Mouse (Mus musculus) hindbrain, embryonic 11.5 days (tissue): Measurements from ENCODE around the gene Cbfb. TPM values are rescaled to one million over a fixed set of nuclear protein-coding genes. Genes with fewer than 3 reads are reported as not detected.

Experiments
- ATAC-seq: fragments of 200-750 bp; cut with Nextera tagmentation; 2 replicates; pipeline ENCODE4 v1.8.0; 2017; ENCODE audit warnings: mild to moderate bottlenecking, moderate TSS enrichment, moderate library complexity; ENCODE audit not compliant: low FRiP score
- DNase-seq: peaks from one replicate; pipeline ENCODE4 v3.0.0-alpha.2; 2015; ENCODE audit warnings: low spot score
- H3K27ac ChIP-seq: fragments of 300-500 bp; sonication (generic); 2 replicates; pipeline ENCODE4 v1.5.1; 2014; ENCODE audit warnings: mild to moderate bottlenecking, low read depth, low read length
- H3K27me3 ChIP-seq: fragments of 300-500 bp; sonication (generic); 2 replicates; pipeline ENCODE4 v1.6.1; 2014; ENCODE audit warnings: mild to moderate bottlenecking, low read length, moderate library complexity, mixed read lengths; ENCODE audit not compliant: control insufficient read depth, insufficient read depth
- H3K36me3 ChIP-seq: fragments of 300-500 bp; sonication (generic); 2 replicates; pipeline ENCODE4 v1.6.1; 2014; ENCODE audit warnings: mild to moderate bottlenecking, low read length, moderate library complexity, mixed read lengths; ENCODE audit not compliant: control insufficient read depth, insufficient read depth
- H3K4me1 ChIP-seq: fragments of 300-500 bp; sonication (generic); replicated peaks from 2 replicates; pipeline ENCODE4 v1.6.1; 2014; ENCODE audit warnings: low read length, mixed read lengths; ENCODE audit not compliant: control insufficient read depth, insufficient read depth
- H3K4me2 ChIP-seq: fragments of 300-500 bp; sonication (generic); replicated peaks from 2 replicates; pipeline ENCODE4 v1.6.1; 2014; ENCODE audit warnings: mild to moderate bottlenecking, low read depth, low read length
- H3K4me3 ChIP-seq: fragments of 300-500 bp; sonication (generic); 2 replicates; pipeline ENCODE4 v1.5.1; 2014; ENCODE audit warnings: low read depth, low read length
- H3K9ac ChIP-seq: fragments of 300-500 bp; sonication (generic); 2 replicates; pipeline ENCODE4 v1.6.1; 2014; ENCODE audit warnings: low read depth, low read length
- H3K9me3 ChIP-seq: fragments of 300-500 bp; sonication (generic); 2 replicates; pipeline ENCODE4 v1.6.1; 2016; ENCODE audit warnings: low read length; ENCODE audit not compliant: control insufficient read depth
- WGBS: fragments of 180-500 bp; shearing (Covaris S2); extraction: QIAGEN DNeasy Blood & Tissue Kit; methylation state at CpG from one replicate; pipeline ENCODE4 v1.1.7; 2014; 5-methylcytosine and 5-hydroxymethylcytosine counted together
- polyA plus RNA-seq: library from polyadenylated mRNA; unstranded; fragments of >200 nt; fragmentation: Nextera tagmentation; extraction: Ambion mirVana; gene quantifications from 2 replicates; pipeline ENCODE4 v1.2.1, GENCODE M21; 2014

Cbfb gene
- polyA plus RNA-seq, 1 experiment from 2014 or later: 65.1 TPM

GRCm38 (mm10) chr8:105260371-105261099 is 90.1 kb downstream of the Cbfb start:
- peaks cover 72% of the 10 kb centered on the region for H3K27me3 ChIP-seq
- no peak overlapping the region for H3K4me3 ChIP-seq

GRCm38 (mm10) chr8:105261326-105261980 is 91.0 kb downstream of the Cbfb start:
- H3K9ac ChIP-seq: no peak overlapping the region
- H3K36me3 ChIP-seq: no peaks in the 10 kb centered on the region
- no peaks in the 10 kb centered on the region for H3K9me3 ChIP-seq
- H3K27me3 ChIP-seq: peaks cover 71% of the 10 kb centered on the region
- 86% methylated on average over 12 of the region's 12 CpGs for WGBS
- peaks cover 2% of the 10 kb centered on the region; the same call in 1 of the 2 replicates for H3K4me1 ChIP-seq
- DNase-seq (no peak), ATAC-seq (no peak)
- no peak overlapping the region for H3K4me3 ChIP-seq
- H3K27ac ChIP-seq: no peak overlapping the region
- no peak overlapping the region for H3K4me2 ChIP-seq

More at GRCm38 (mm10) chr8:105260371-105261099, 90.1 kb downstream of the Cbfb start:
- DNase-seq (no peak), ATAC-seq (no peak)
- Histone ChIP-seq H3K9ac (no peak overlapping the region), H3K4me2 (no peak overlapping the region), H3K36me3 (no peaks in the 10 kb centered on the region), H3K4me1 (peaks cover 2% of the 10 kb centered on the region; the same call in 1 of the 2 replicates), H3K9me3 (no peaks in the 10 kb centered on the region), H3K27ac (no peak overlapping the region)
- 63% methylated on average over 7 of the region's 7 CpGs for WGBS

DNA sequence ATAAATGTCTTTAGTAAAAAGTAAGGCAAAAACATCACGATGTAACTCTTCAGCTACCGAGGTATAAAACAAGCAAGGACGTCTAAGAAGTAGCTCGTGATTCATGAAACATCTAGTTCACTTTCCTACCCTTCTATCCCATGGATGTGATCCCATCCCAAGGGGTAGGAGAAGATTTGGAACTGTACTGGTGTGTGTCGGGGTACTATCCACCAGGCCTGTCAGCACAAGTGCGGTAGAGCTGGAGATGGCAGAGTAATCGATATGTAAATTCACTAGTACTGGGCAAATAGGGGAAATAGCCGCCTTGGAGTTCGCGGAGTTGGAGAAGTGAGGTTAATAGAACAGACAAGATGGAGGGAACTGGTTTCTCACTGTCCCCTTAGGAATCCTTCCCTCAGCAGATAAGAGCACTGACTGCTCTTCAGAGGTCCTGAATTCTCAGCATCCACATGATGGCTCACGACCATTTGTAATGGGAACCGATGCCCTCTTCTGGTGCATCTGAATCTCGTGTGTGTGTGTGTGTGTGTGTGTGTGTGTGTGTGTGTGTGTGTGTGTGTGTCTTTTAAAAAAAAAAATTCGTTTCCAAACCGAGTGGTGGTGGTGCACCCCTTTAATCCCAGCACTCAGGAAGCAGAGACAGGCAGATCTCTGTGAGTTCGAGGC is 92.9 kb downstream of the Cbfb start:
- ATAC-seq: no peak
- Histone ChIP-seq H3K4me3 (no peak overlapping the region), H3K9me3 (no peaks in the 10 kb centered on the region), H3K4me1 (peaks cover 6% of the 10 kb centered on the region; the same call in 1 of the 2 replicates), H3K27ac (no peak overlapping the region), H3K36me3 (no peaks in the 10 kb centered on the region), H3K4me2 (no peak overlapping the region), H3K27me3 (peaks cover 80% of the 10 kb centered on the region), H3K9ac (no peak overlapping the region)
- DNase-seq: no peak
- 39% methylated on average over 16 of the region's 16 CpGs for WGBS

GRCm38 (mm10) chr8:105264024-105264982 is 93.8 kb downstream of the Cbfb start, which contains the start of the genes Tradd and Fbxl8:
Tradd (minus strand) TSS chr8:105264609.
Fbxl8 (plus strand) TSS chr8:105264648.
- H3K4me3 ChIP-seq: peak within 1 kb of the TSS; percentile 60
- DNase-seq: peak; percentile 69
- peaks cover 80% of the 10 kb centered on the region for H3K27me3 ChIP-seq
- H3K36me3 ChIP-seq: no peaks in the 10 kb centered on the region
- H3K9ac ChIP-seq: peak within 1 kb of the TSS; percentile 53
- peaks cover 8% of the 10 kb centered on the region; the same call in 1 of the 2 replicates for H3K4me1 ChIP-seq
- WGBS: 2% methylated on average over 54 of the region's 54 CpGs
- H3K27ac ChIP-seq: no peak within 1 kb of the TSS
- peak within 1 kb of the TSS; percentile 81 for H3K4me2 ChIP-seq
- H3K9me3 ChIP-seq: no peaks in the 10 kb centered on the region
- ATAC-seq: peak; percentile 17; the same call in 1 of the 2 replicates

DNA sequence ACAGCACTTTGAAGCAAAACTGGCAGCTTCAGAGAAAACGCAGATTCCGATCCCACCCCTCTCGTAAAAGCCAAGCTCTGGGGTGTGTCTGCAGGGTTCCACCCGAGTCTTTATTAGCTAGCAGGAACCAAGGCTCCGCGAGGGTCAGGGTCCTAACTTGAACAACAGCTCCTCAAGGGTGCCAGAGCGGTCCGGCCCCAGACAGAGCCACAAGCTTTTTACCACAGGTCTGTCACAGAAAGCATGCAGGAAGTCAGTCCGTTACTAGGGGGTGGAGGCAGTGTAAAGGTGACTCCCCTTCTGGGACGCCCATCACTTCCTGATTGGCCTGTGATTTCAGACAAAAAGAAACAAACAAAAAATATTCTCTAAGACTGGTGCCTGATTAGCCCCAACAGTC is 94.7 kb downstream of the Cbfb start:
- no peaks in the 10 kb centered on the region for H3K36me3 ChIP-seq
- ATAC-seq (no peak), DNase-seq (peak; percentile 23)
- no peak overlapping the region for H3K9ac ChIP-seq
- H3K27me3 ChIP-seq: peaks cover 81% of the 10 kb centered on the region
- H3K4me3 ChIP-seq: peak overlapping the region; percentile 60; the same call in 1 of the 2 replicates
- WGBS: 15% methylated on average over 10 of the region's 10 CpGs
- no peaks in the 10 kb centered on the region for H3K9me3 ChIP-seq
- 0 out of 2 replicates have a peak overlapping the region, but pooled peaks have one; percentile 81 for H3K4me2 ChIP-seq
- no peak overlapping the region for H3K27ac ChIP-seq
- H3K4me1 ChIP-seq: peaks cover 8% of the 10 kb centered on the region; the same call in 1 of the 2 replicates

DNA sequence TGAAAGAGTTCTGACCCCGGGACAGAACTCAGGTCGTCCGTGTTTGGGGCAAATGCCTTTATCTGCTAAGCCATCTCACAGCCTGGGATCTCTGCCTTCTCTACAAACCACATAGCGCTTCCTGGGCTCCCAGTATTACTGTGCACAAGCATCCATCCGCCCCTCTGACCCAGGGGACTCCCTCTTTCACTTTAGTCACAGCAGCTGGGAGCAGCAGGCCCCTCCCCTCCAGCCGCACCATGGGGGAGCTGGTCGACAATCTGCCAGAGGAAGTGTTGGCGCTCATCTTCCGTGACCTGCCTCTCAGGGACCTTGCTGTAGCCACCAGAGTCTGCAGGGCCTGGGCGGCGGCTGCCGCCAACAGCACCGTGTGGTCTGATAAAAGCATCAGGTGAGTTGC is 96.3 kb downstream of the Cbfb start:
- no peak for DNase-seq
- Histone ChIP-seq H3K27me3 (peaks cover 87% of the 10 kb centered on the region), H3K9me3 (no peaks in the 10 kb centered on the region), H3K9ac (no peak overlapping the region), H3K4me2 (no peak overlapping the region), H3K4me3 (no peak overlapping the region), H3K36me3 (no peaks in the 10 kb centered on the region), H3K27ac (no peak overlapping the region), H3K4me1 (peaks cover 13% of the 10 kb centered on the region; the same call in 1 of the 2 replicates)
- WGBS: 7% methylated on average over 13 of the region's 13 CpGs
- ATAC-seq: no peak
